Mouse (Mus musculus): ENCODE data around the gene H2al3. TPM values are rescaled to one million over a fixed set of nuclear protein-coding genes. Genes with fewer than 3 reads are reported as not detected.

H2al3 gene
- not detected for polyA plus RNA-seq (2017; shearing (Covaris generic))

DNA sequence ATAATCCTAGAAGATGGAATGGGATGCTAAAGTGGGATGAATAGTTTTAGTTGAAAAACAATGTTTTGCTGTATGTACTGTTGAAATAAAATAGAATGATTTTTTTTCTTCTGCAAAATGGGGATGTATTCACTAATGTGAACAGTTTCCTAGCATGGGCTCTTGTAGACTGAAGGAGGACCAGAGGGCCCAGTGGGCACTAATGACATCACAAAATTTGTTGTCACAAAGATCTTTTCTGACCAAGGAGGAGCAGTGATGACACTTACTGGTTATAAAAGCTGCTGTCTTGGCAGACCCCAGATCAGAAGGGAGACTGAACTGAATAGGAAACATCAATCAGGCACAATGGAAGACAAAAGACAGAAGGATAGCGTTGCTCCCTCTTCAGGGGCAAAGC, at the start of gene H2al3:
H2al3 (plus strand) TSS at position 301 of the 400 bp plus-strand sequence.

DNA sequence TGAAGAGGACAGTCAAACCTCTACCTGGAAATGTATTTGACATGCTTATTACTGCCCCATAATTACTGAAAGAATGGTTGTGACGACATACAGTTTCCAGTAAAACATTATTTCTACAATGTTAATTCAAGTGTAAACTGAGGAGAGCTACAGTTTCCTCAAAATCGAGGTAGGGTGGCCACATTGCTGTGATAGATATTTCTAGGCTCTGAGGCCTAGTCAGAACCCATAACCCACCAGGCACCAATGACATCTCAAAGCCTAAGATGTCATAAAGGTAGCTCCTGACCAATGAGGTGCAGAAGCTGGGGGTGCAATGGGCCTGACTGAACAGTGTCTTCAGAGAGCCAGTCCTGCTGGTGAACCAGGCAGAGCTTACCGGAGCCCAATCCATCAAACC, 2.9 kb upstream of the H2al3 start, which contains the start of gene Hypm:
Hypm (plus strand) TSS at position 301 of the 400 bp plus-strand sequence.

DNA sequence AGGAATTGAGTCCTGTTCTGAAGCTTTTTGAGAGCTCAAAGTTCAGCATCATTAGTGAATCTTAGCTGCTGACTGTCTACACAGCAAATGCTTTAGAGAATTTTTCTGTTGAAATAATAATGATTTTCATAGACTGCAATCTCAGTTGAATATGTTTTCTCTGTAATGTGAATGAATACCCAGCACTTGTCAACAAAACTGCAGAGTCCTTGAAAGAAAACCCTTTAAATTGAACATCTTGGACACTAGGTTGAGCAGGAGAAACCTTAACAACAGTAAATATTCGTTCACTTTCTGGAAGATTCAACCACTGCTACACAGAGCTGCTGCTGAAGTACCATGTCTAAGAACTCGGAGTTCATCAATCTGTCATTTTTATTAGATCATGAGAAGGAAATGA, 35.8 kb downstream of the H2al3 start, which contains the start of gene Sytl5:
Sytl5 (plus strand) TSS at position 301 of the 400 bp plus-strand sequence.

Other genes starting within 250 kb of the H2al3 start
- gene Dynlt3, start 186.7 kb upstream of the H2al3 start, polyA plus RNA-seq (2017; shearing (Covaris generic)) = 10 to 100 TPM; 36.9 to 47.9 TPM
- not detected for gene Hypm, start 2.8 kb upstream of the H2al3 start, polyA plus RNA-seq (2017; shearing (Covaris generic))
- not detected for gene Sytl5, start 35.9 kb downstream of the H2al3 start, polyA plus RNA-seq (2017; shearing (Covaris generic))

Data from inflammation-experienced regulatory T-cells (primary cell).